Comparison of ENCODE assay signal across 10 mouse cellular contexts in the genomic region with DNA sequence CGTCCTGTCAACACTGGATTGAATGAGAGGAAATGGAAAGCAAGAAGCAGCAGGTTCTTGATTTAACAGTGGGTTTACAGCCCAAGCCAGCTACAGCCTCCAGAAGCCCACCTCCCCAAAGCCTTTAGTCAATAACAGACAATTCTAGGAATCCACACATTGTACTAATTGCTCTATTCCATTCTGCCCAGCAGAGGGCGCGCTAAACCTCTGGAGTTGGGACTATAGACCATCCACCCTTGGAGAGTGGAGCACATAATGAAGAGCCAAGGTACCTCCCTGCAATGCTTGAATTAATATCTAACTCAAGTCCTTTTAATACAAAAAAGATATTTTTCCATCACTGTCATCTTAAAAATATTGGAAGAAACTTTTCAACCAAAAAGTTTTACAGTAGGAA. TPM values are rescaled to one million over a fixed set of nuclear protein-coding genes. Genes with fewer than 3 reads are reported as not detected.
DNase-seq lines count a peak whose midpoint lies in the region; ATAC-seq lines count a peak whose summit lies in the region.
"Had no signal": no experiment of that assay in that cellular context is flagged by ENCODE, and none has a peak within 500 bp of the region (broad histone marks: within the 10 kb centered on the region; RNA-seq: fewer than 3 reads in every experiment).

No protein-coding gene starts in this region.

- DNase-seq in heart, postnatal 14 days = peak; percentile 4 to 20
- DNase-seq in urinary bladder, postnatal 14 days (ENCODE audit: low spot score) = peak; percentile 22
- no peak for DNase-seq in urinary bladder, adult 2 months (ENCODE audit: low spot score)
- peak; percentile 7 for DNase-seq in forelimb bud, embryonic 11.5 days (ENCODE audit: low read depth, low spot score)
- DNase-seq in left cerebral cortex, postnatal 36 days (ENCODE audit: low spot score in 2 of 2) = peak; percentile 10 to 14

- H3K36me3 ChIP-seq in heart, embryonic 12.5 days = no peaks in the 10 kb centered on the region
- H3K36me3 ChIP-seq: hindbrain, embryonic 15.5 days; neural tube, embryonic 13.5 days had no signal

- no peak overlapping the region for H3K4me3 ChIP-seq in heart, embryonic 12.5 days
- H3K4me3 ChIP-seq: hindbrain, embryonic 15.5 days; neural tube, embryonic 13.5 days had no signal

- 27% methylated on average over 3 of the region's 3 CpGs for WGBS in heart, embryonic 12.5 days

- intact Hi-C loops in heart, postnatal 14 days (cut with DNase I) = loop anchor here (10.0 kb wide), 2 partner anchors 122 to 502 kb away; no protein-coding TSS in a partner anchor
- intact Hi-C loops in left cerebral cortex, postnatal 36 days (cut with DNase I) = loop anchor here (5.0 kb wide), 2 partner anchors 151 to 751 kb away; a partner anchor contains a TSS

- no peak overlapping the region for H3K27ac ChIP-seq in heart, embryonic 12.5 days (ENCODE audit: poor library complexity, severe bottlenecking)
- H3K27ac ChIP-seq: hindbrain, embryonic 15.5 days; neural tube, embryonic 13.5 days had no signal

- no peak for ATAC-seq in heart, embryonic 12.5 days (ENCODE audit: insufficient number of reproducible peaks, low FRiP score)
- no peak for ATAC-seq in cerebellum, adult (ENCODE audit: insufficient number of reproducible peaks, low FRiP score, low TSS enrichment)
- no peak for ATAC-seq in activated CD4-positive, CD25-positive, alpha-beta regulatory T cell, adult 4 months

- H3K27me3 ChIP-seq in heart, embryonic 12.5 days (replicated peaks) = no peaks in the 10 kb centered on the region
- H3K27me3 ChIP-seq: hindbrain, embryonic 15.5 days; neural tube, embryonic 13.5 days had no signal

- H3K4me1 ChIP-seq in heart, embryonic 12.5 days (replicated peaks) = no peaks in the 10 kb centered on the region
- H3K4me1 ChIP-seq: hindbrain, embryonic 15.5 days; neural tube, embryonic 13.5 days had no signal

- no peak overlapping the region for H3K9ac ChIP-seq in heart, embryonic 12.5 days
- H3K9ac ChIP-seq: hindbrain, embryonic 15.5 days; neural tube, embryonic 13.5 days had no signal

- H3K4me2 ChIP-seq in heart, embryonic 12.5 days = no peak overlapping the region
- H3K4me2 ChIP-seq: hindbrain, embryonic 15.5 days; neural tube, embryonic 13.5 days had no signal

- no peaks in the 10 kb centered on the region for H3K9me3 ChIP-seq in heart, embryonic 12.5 days (replicated peaks)
- H3K9me3 ChIP-seq: hindbrain, embryonic 15.5 days; neural tube, embryonic 13.5 days had no signal

RNA-seq across cellular contexts. Expression of a gene that starts 23.0 kb away (rescaled TPM):
- not detected for total RNA-seq in heart, postnatal 14 days (2021)
- not detected in 2 replicates for polyA plus RNA-seq in heart, embryonic 12.5 days (2016; fragmentation: Nextera tagmentation; extraction: Ambion mirVana)
- not detected in 2 replicates for polyA plus RNA-seq in urinary bladder, adult 2 months (2012; rRNA removed)
- total RNA-seq in left cerebral cortex, postnatal 36 days (2021) = not detected
- not detected for polyA plus RNA-seq in activated CD4-positive, CD25-positive, alpha-beta regulatory T cell, adult 4 months (2017; shearing (Covaris generic))
- polyA plus RNA-seq: hindbrain, embryonic 15.5 days; neural tube, embryonic 13.5 days had no signal

RNA-seq across cellular contexts. Expression of a gene that starts 29.8 kb away (rescaled TPM):
- not detected for total RNA-seq in heart, postnatal 14 days (2021)
- polyA plus RNA-seq in heart, embryonic 12.5 days (2016; fragmentation: Nextera tagmentation; extraction: Ambion mirVana) = not detected in 2 replicates
- polyA plus RNA-seq in urinary bladder, adult 2 months (2012; rRNA removed) = not detected in 2 replicates
- total RNA-seq in left cerebral cortex, postnatal 36 days (2021) = not detected
- not detected for polyA plus RNA-seq in activated CD4-positive, CD25-positive, alpha-beta regulatory T cell, adult 4 months (2017; shearing (Covaris generic))
- polyA plus RNA-seq: hindbrain, embryonic 15.5 days; neural tube, embryonic 13.5 days had no signal

RNA-seq across cellular contexts. Expression of a gene that starts 33.0 kb away (rescaled TPM):
- not detected for total RNA-seq in heart, postnatal 14 days (2021)
- polyA plus RNA-seq in heart, embryonic 12.5 days (2016; fragmentation: Nextera tagmentation; extraction: Ambion mirVana) = not detected in 2 replicates
- polyA plus RNA-seq in urinary bladder, adult 2 months (2012; rRNA removed) = not detected in 2 replicates
- total RNA-seq in left cerebral cortex, postnatal 36 days (2021) = not detected
- polyA plus RNA-seq in activated CD4-positive, CD25-positive, alpha-beta regulatory T cell, adult 4 months (2017; shearing (Covaris generic)) = not detected
- polyA plus RNA-seq: hindbrain, embryonic 15.5 days; neural tube, embryonic 13.5 days had no signal

RNA-seq across cellular contexts. Expression of a gene that starts 41.3 kb away (rescaled TPM):
- total RNA-seq in heart, postnatal 14 days (2021) = not detected
- polyA plus RNA-seq in heart, embryonic 12.5 days (2016; fragmentation: Nextera tagmentation; extraction: Ambion mirVana) = not detected in 2 replicates
- polyA plus RNA-seq in urinary bladder, adult 2 months (2012; rRNA removed) = not detected in 2 replicates
- not detected for total RNA-seq in left cerebral cortex, postnatal 36 days (2021)
- not detected for polyA plus RNA-seq in activated CD4-positive, CD25-positive, alpha-beta regulatory T cell, adult 4 months (2017; shearing (Covaris generic))
- polyA plus RNA-seq: hindbrain, embryonic 15.5 days; neural tube, embryonic 13.5 days had no signal

RNA-seq across cellular contexts. Expression of a gene that starts 51.9 kb away (rescaled TPM):
- not detected for total RNA-seq in heart, postnatal 14 days (2021)
- not detected in 2 replicates for polyA plus RNA-seq in heart, embryonic 12.5 days (2016; fragmentation: Nextera tagmentation; extraction: Ambion mirVana)
- polyA plus RNA-seq in urinary bladder, adult 2 months (2012; rRNA removed) = not detected in 2 replicates
- not detected for total RNA-seq in left cerebral cortex, postnatal 36 days (2021)
- not detected for polyA plus RNA-seq in activated CD4-positive, CD25-positive, alpha-beta regulatory T cell, adult 4 months (2017; shearing (Covaris generic))
- polyA plus RNA-seq: hindbrain, embryonic 15.5 days; neural tube, embryonic 13.5 days had no signal
